Mouse (Mus musculus): ENCODE measurements around the gene Snn.

Snn gene

GRCm38 (mm10) chr16:11050226-11050625, 10.5 kb upstream of the Snn start:
- DNase-seq, result no peak

- no peak for DNase-seq
These were observed 9.6 kb upstream of the Snn start for GRCm38 (mm10) chr16:11051134-11051533.

- no peak for DNase-seq
These were observed 6.3 kb upstream of the Snn start for GRCm38 (mm10) chr16:11054409-11054808.

- DNase-seq, result no peak
These were observed 5.9 kb upstream of the Snn start for GRCm38 (mm10) chr16:11054871-11055270.

- no peak for DNase-seq
These were observed 4.8 kb upstream of the Snn start for GRCm38 (mm10) chr16:11055916-11056315.

- DNase-seq, result peak; percentile 33 to 47
These were observed 2.3 kb downstream of the Snn start for GRCm38 (mm10) chr16:11062794-11063721.

GRCm38 (mm10) chr16:11064341-11064740, 3.6 kb downstream of the Snn start:
- DNase-seq, result no peak

GRCm38 (mm10) chr16:11064742-11065141, 4.0 kb downstream of the Snn start:
- no peak for DNase-seq

GRCm38 (mm10) chr16:11065431-11065830, 4.7 kb downstream of the Snn start:
- DNase-seq, result no peak

- DNase-seq, result peak; percentile 98 to 99
These were observed 5.5 kb downstream of the Snn start, which contains the start of gene Litaf for GRCm38 (mm10) chr16:11066029-11066832. Gene Litaf (minus strand): TSS chr16:11066157.

- DNase-seq, result peak; percentile 47 to 61
These were observed 6.1 kb downstream of the Snn start for GRCm38 (mm10) chr16:11066833-11067191.

- DNase-seq, result no peak
These were observed 7.9 kb downstream of the Snn start for GRCm38 (mm10) chr16:11068666-11069065.

GRCm38 (mm10) chr16:11069271-11069670, 8.5 kb downstream of the Snn start:
- DNase-seq, result no peak

- peak; percentile 19 to 43 for DNase-seq
These were observed 9.1 kb downstream of the Snn start for GRCm38 (mm10) chr16:11069710-11070420.

- no peak for DNase-seq
These were observed 10.4 kb downstream of the Snn start for GRCm38 (mm10) chr16:11071176-11071575.

- DNase-seq, result peak; percentile 43 to 69
These were observed 11.1 kb downstream of the Snn start for GRCm38 (mm10) chr16:11071887-11072286.

- DNase-seq, result no peak
These were observed 11.7 kb downstream of the Snn start for GRCm38 (mm10) chr16:11072454-11072853.

- peak; percentile 33 to 47 for DNase-seq
These were observed 12.3 kb downstream of the Snn start for GRCm38 (mm10) chr16:11073060-11073459.

- no peak for DNase-seq
These were observed 17.0 kb downstream of the Snn start for GRCm38 (mm10) chr16:11077601-11078201.

GRCm38 (mm10) chr16:11078216-11078869, 17.6 kb downstream of the Snn start:
- no peak for DNase-seq

GRCm38 (mm10) chr16:11084181-11084580, 23.4 kb downstream of the Snn start:
- no peak for DNase-seq

GRCm38 (mm10) chr16:11086299-11086698, 25.6 kb downstream of the Snn start:
- DNase-seq, result no peak
